ENCODE assay signal across 9 mouse cellular contexts in the genomic region with DNA sequence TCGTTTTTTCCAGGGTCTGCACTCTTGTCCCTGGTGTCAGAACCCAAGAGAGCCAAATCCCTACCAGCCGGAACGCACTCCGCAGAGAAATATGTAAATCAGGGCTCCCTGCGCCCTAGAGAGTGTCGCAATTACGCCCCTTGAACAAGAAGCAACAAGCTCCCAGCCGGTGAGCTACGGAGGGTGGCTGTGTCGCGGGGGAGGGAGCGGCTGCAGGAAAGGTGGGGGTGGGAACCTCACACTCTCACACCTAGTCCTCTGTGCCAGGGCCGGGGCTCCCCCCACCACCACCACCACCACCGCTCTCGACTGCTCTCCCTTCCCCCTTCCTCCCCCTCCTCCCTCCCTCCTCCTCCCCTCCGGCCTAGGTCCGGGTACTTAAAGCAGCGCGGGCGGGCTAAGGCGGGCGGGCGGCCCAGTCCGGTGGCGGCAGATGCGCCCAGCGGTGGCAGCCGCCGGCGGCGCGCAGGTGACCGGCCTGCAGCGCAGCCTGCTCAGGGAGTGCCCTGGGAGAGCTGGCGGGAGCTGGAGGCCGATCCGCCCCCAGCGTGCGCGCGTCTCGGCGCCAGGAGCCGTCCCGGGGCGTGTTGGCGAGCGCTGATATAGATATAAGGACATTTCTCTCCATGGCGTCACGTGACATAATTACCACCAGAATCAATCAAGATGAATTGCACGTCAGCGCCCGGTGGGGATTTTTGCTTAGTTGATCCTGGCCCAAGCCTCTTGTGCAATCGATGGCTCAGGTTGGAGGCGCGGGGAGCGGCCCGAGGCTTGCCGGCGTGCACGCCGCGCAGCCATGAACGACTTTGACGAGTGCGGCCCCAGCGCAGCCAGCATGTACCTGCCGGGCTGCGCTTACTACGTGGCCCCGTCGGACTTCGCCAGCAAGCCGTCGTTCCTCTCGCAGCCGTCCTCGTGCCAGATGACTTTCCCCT. TPM values are rescaled to one million over a fixed set of nuclear protein-coding genes. Genes with fewer than 3 reads are reported as not detected.
DNase-seq lines count a peak whose midpoint lies in the region; ATAC-seq lines count a peak whose summit lies in the region.
"Had no signal": no experiment of that assay in that cellular context is flagged by ENCODE, and none has a peak within 500 bp of the region (broad histone marks: within the 10 kb centered on the region; RNA-seq: fewer than 3 reads in every experiment).

No protein-coding gene starts in this region.

- no peak for DNase-seq in heart, adult 18-20 months
- DNase-seq in intestine, embryonic 14.5 days (ENCODE audit: low spot score) = peak; percentile 77
- no peak for DNase-seq in midbrain, embryonic 14.5 days
- DNase-seq in yolk sac, embryonic 10.5 days (ENCODE audit: low spot score) = no peak
- DNase-seq in gastrocnemius, postnatal 36 days = no peak

- no peak overlapping the region for H3K9ac ChIP-seq in heart, embryonic 14.5 days (ENCODE audit: low read length)
- H3K9ac ChIP-seq in intestine, embryonic 14.5 days (ENCODE audit: low read length) = peak overlapping the region; percentile 42
- no peak overlapping the region for H3K9ac ChIP-seq in midbrain, embryonic 14.5 days (replicated peaks; ENCODE audit: low read length)

- under 1% methylated on average over 77 of the region's 78 CpGs for WGBS in heart, embryonic 14.5 days
- WGBS in intestine, embryonic 14.5 days = under 1% methylated on average over 78 of the region's 78 CpGs
- WGBS in midbrain, embryonic 14.5 days = 1% methylated on average over 75 of the region's 78 CpGs

- intact Hi-C loops in gastrocnemius, postnatal 36 days (cut with DNase I) = no loop called here

- ATAC-seq in heart, embryonic 14.5 days (ENCODE audit: insufficient number of reproducible peaks, insufficient read depth, low FRiP score, low read depth) = no peak
- ATAC-seq in intestine, embryonic 14.5 days (replicated peaks; ENCODE audit: low FRiP score, low TSS enrichment, low read depth) = peak; percentile 51; the same call in 1 of the 2 replicates
- 0 out of 2 replicates have a peak, but pooled peaks have one; percentile 14 for ATAC-seq in midbrain, embryonic 14.5 days (ENCODE audit: low FRiP score, low TSS enrichment)
- ATAC-seq in megakaryocyte-erythroid progenitor cell, adult 5-6 weeks (replicated peaks; ENCODE audit: low FRiP score, low TSS enrichment, poor library complexity, severe bottlenecking) = no peak

- H3K9me3 ChIP-seq in heart, embryonic 14.5 days (ENCODE audit: control insufficient read depth, low read length) = no peaks in the 10 kb centered on the region
- no peaks in the 10 kb centered on the region for H3K9me3 ChIP-seq in intestine, embryonic 14.5 days (ENCODE audit: control insufficient read depth, low read length)
- no peaks in the 10 kb centered on the region for H3K9me3 ChIP-seq in midbrain, embryonic 14.5 days (ENCODE audit: control insufficient read depth, low read length)

- H3K36me3 ChIP-seq in heart, embryonic 14.5 days (ENCODE audit: control insufficient read depth, insufficient read depth, low read length) = no peaks in the 10 kb centered on the region
- H3K36me3 ChIP-seq in intestine, embryonic 14.5 days (ENCODE audit: control insufficient read depth, insufficient read depth, low read length) = no peaks in the 10 kb centered on the region
- no peaks in the 10 kb centered on the region for H3K36me3 ChIP-seq in midbrain, embryonic 14.5 days (ENCODE audit: control insufficient read depth, insufficient read depth, low read length)

- H3K4me1 ChIP-seq in heart, embryonic 14.5 days (ENCODE audit: control insufficient read depth in 2 of 2, insufficient read depth in 2 of 2, low read length in 2 of 2) = peaks cover 0 to 14% of the 10 kb centered on the region in 2 experiments; a peak in 1 of 4 replicates
- H3K4me1 ChIP-seq in brown adipose tissue, adult 24 weeks (ENCODE audit: control insufficient read depth, insufficient read depth, insufficient read length, low read length) = no peaks in the 10 kb centered on the region; the same call in 1 of the 2 replicates
- no peaks in the 10 kb centered on the region; the same call in 1 of the 2 replicates for H3K4me1 ChIP-seq in intestine, embryonic 14.5 days (replicated peaks; ENCODE audit: control insufficient read depth, insufficient read depth, low read length)
- 0 out of 2 replicates have a peak, but pooled peaks cover 4% of the 10 kb centered on the region for H3K4me1 ChIP-seq in midbrain, embryonic 14.5 days (ENCODE audit: control insufficient read depth, insufficient read depth, low read length)

- no peak overlapping the region for H3K27ac ChIP-seq in heart, embryonic 14.5 days (replicated peaks in 1 of 2; ENCODE audit: control insufficient read depth in 1 of 2, insufficient read depth in 1 of 2, low read depth in 2 of 2, low read length in 2 of 2)
- H3K27ac ChIP-seq in brown adipose tissue, adult 24 weeks (replicated peaks; ENCODE audit: low read depth, low read length) = no peak overlapping the region
- no peak overlapping the region for H3K27ac ChIP-seq in intestine, embryonic 14.5 days (ENCODE audit: low read depth)
- no peak overlapping the region for H3K27ac ChIP-seq in midbrain, embryonic 14.5 days (replicated peaks; ENCODE audit: low read depth, low read length)

- H3K4me2 ChIP-seq in heart, embryonic 14.5 days (ENCODE audit: low read length) = peak overlapping the region; percentile 48
- H3K4me2 ChIP-seq in intestine, embryonic 14.5 days (ENCODE audit: low read length) = peak overlapping the region; percentile 28
- no peak overlapping the region for H3K4me2 ChIP-seq in midbrain, embryonic 14.5 days (ENCODE audit: low read length)

- H3K27me3 ChIP-seq in heart, embryonic 14.5 days (ENCODE audit: control insufficient read depth, insufficient read depth, low read length) = peaks cover 99% of the 10 kb centered on the region
- H3K27me3 ChIP-seq in intestine, embryonic 14.5 days (replicated peaks; ENCODE audit: control insufficient read depth, insufficient read depth, low read length) = peaks cover 100% of the 10 kb centered on the region
- peaks cover 98% of the 10 kb centered on the region for H3K27me3 ChIP-seq in midbrain, embryonic 14.5 days (ENCODE audit: control insufficient read depth, insufficient read depth, low read length)

- H3K4me3 ChIP-seq in heart, embryonic 14.5 days (ENCODE audit: control insufficient read depth in 1 of 2, insufficient read depth in 1 of 2, low read depth in 1 of 2, low read length in 2 of 2) = peak overlapping the region in 1 of 2 experiments; percentile 25; a peak in 2 of 4 replicates
- H3K4me3 ChIP-seq in brown adipose tissue, adult 24 weeks (ENCODE audit: insufficient read depth, low read depth, low read length) = peak overlapping the region; percentile 37
- peak overlapping the region; percentile 30 for H3K4me3 ChIP-seq in intestine, embryonic 14.5 days (ENCODE audit: low read depth, low read length)
- peak overlapping the region; percentile 8; the same call in 1 of the 2 replicates for H3K4me3 ChIP-seq in midbrain, embryonic 14.5 days (replicated peaks; ENCODE audit: low read depth, low read length)

RNA-seq across cellular contexts. Expression of a gene that starts 2.5 kb away (rescaled TPM):
- polyA plus RNA-seq in heart, embryonic 14.5 days (2014; fragmentation: Nextera tagmentation; extraction: Ambion mirVana) = not detected in 2 replicates
- total RNA-seq in heart, adult 18-20 months (2021) = not detected
- polyA plus RNA-seq in brown adipose tissue, adult 24 weeks (2012; ENCODE audit: insufficient read depth, insufficient read length, missing spikeins) = not detected in 2 replicates
- 3.6 and 4.2 TPM in 2 replicates for polyA plus RNA-seq in intestine, embryonic 14.5 days (2014; fragmentation: Nextera tagmentation; extraction: Ambion mirVana)
- polyA plus RNA-seq in midbrain, embryonic 14.5 days (2014; fragmentation: Nextera tagmentation; extraction: Ambion mirVana) = not detected in 2 replicates
- not detected in 2 replicates for total RNA-seq in megakaryocyte-erythroid progenitor cell, adult 5-6 weeks (2014; fragmentation: Nextera tagmentation)
- not detected in 2 replicates for total RNA-seq in megakaryocyte-erythroid progenitor cell, adult 5-6 weeks (2017)
- not detected for total RNA-seq in gastrocnemius, postnatal 36 days (2021)
- polyA plus RNA-seq: large intestine, adult 2 months had no signal

RNA-seq across cellular contexts. Expression of a gene that starts 7.0 kb away (rescaled TPM):
- polyA plus RNA-seq in heart, embryonic 14.5 days (2014; fragmentation: Nextera tagmentation; extraction: Ambion mirVana) = not detected in 2 replicates
- total RNA-seq in heart, adult 18-20 months (2021) = not detected
- not detected in 2 replicates for polyA plus RNA-seq in brown adipose tissue, adult 24 weeks (2012; ENCODE audit: insufficient read depth, insufficient read length, missing spikeins)
- polyA plus RNA-seq in intestine, embryonic 14.5 days (2014; fragmentation: Nextera tagmentation; extraction: Ambion mirVana) = 0.24 and 0.34 TPM in 2 replicates
- polyA plus RNA-seq in midbrain, embryonic 14.5 days (2014; fragmentation: Nextera tagmentation; extraction: Ambion mirVana) = not detected in 2 replicates
- not detected in 2 replicates for total RNA-seq in megakaryocyte-erythroid progenitor cell, adult 5-6 weeks (2014; fragmentation: Nextera tagmentation)
- total RNA-seq in megakaryocyte-erythroid progenitor cell, adult 5-6 weeks (2017) = not detected in 2 replicates
- total RNA-seq in gastrocnemius, postnatal 36 days (2021) = not detected
- polyA plus RNA-seq: large intestine, adult 2 months had no signal

RNA-seq across cellular contexts. Expression of a gene that starts 9.9 kb away (rescaled TPM):
- polyA plus RNA-seq in heart, embryonic 14.5 days (2014; fragmentation: Nextera tagmentation; extraction: Ambion mirVana) = not detected in 2 replicates
- total RNA-seq in heart, adult 18-20 months (2021) = not detected
- not detected in 2 replicates for polyA plus RNA-seq in brown adipose tissue, adult 24 weeks (2012; ENCODE audit: insufficient read depth, insufficient read length, missing spikeins)
- polyA plus RNA-seq in intestine, embryonic 14.5 days (2014; fragmentation: Nextera tagmentation; extraction: Ambion mirVana) = 7.8 and 13.7 TPM in 2 replicates
- not detected in 2 replicates for polyA plus RNA-seq in midbrain, embryonic 14.5 days (2014; fragmentation: Nextera tagmentation; extraction: Ambion mirVana)
- not detected in 2 replicates for total RNA-seq in megakaryocyte-erythroid progenitor cell, adult 5-6 weeks (2014; fragmentation: Nextera tagmentation)
- 0.65 TPM in 1 of 2 replicates, not detected in the other for total RNA-seq in megakaryocyte-erythroid progenitor cell, adult 5-6 weeks (2017)
- 1 to 10 TPM; 3.8 to 4.6 TPM for total RNA-seq in gastrocnemius, postnatal 36 days (2021)
- polyA plus RNA-seq: large intestine, adult 2 months had no signal

RNA-seq across cellular contexts. Expression of a gene that starts 13.8 kb away (rescaled TPM):
- polyA plus RNA-seq in heart, embryonic 14.5 days (2014; fragmentation: Nextera tagmentation; extraction: Ambion mirVana) = not detected in 2 replicates
- not detected for total RNA-seq in heart, adult 18-20 months (2021)
- polyA plus RNA-seq in brown adipose tissue, adult 24 weeks (2012; ENCODE audit: insufficient read depth, insufficient read length, missing spikeins) = not detected in 2 replicates
- polyA plus RNA-seq in intestine, embryonic 14.5 days (2014; fragmentation: Nextera tagmentation; extraction: Ambion mirVana) = not detected in 2 replicates
- polyA plus RNA-seq in midbrain, embryonic 14.5 days (2014; fragmentation: Nextera tagmentation; extraction: Ambion mirVana) = 0.11 TPM in 1 of 2 replicates, not detected in the other
- not detected in 2 replicates for total RNA-seq in megakaryocyte-erythroid progenitor cell, adult 5-6 weeks (2014; fragmentation: Nextera tagmentation)
- not detected in 2 replicates for total RNA-seq in megakaryocyte-erythroid progenitor cell, adult 5-6 weeks (2017)
- total RNA-seq in gastrocnemius, postnatal 36 days (2021) = not detected
- polyA plus RNA-seq: large intestine, adult 2 months had no signal

RNA-seq across cellular contexts. Expression of a gene that starts 15.7 kb away (rescaled TPM):
- 0.22 TPM in 1 of 2 replicates, not detected in the other for polyA plus RNA-seq in heart, embryonic 14.5 days (2014; fragmentation: Nextera tagmentation; extraction: Ambion mirVana)
- under 1 TPM; 0.15 to 0.44 TPM for total RNA-seq in heart, adult 18-20 months (2021)
- polyA plus RNA-seq in brown adipose tissue, adult 24 weeks (2012; ENCODE audit: insufficient read depth, insufficient read length, missing spikeins) = 1.9 TPM in 1 of 2 replicates, not detected in the other
- polyA plus RNA-seq in intestine, embryonic 14.5 days (2014; fragmentation: Nextera tagmentation; extraction: Ambion mirVana) = 3.9 and 6.8 TPM in 2 replicates
- not detected in 2 replicates for polyA plus RNA-seq in midbrain, embryonic 14.5 days (2014; fragmentation: Nextera tagmentation; extraction: Ambion mirVana)
- total RNA-seq in megakaryocyte-erythroid progenitor cell, adult 5-6 weeks (2014; fragmentation: Nextera tagmentation) = not detected in 2 replicates
- not detected in 2 replicates for total RNA-seq in megakaryocyte-erythroid progenitor cell, adult 5-6 weeks (2017)
- total RNA-seq in gastrocnemius, postnatal 36 days (2021) = 10 to 100 TPM; 16.7 to 16.8 TPM

Comparison
In these comparisons a context has a peak if more than half of its experiments do, and no peak if none do; other contexts are left out.
1. ATAC-seq: peak in intestine, embryonic 14.5 days (single experiment) and midbrain, embryonic 14.5 days (single experiment); none in heart, embryonic 14.5 days (single experiment) and megakaryocyte-erythroid progenitor cell, adult 5-6 weeks (single experiment).